Mouse (Mus musculus) CH12.LX (cell line): ENCODE data around the gene Tulp4. TPM values are rescaled to one million over a fixed set of nuclear protein-coding genes. Genes with fewer than 3 reads are reported as not detected.

ENCODE experiments used
- DNase-seq: peaks from one replicate; pipeline ENCODE4 v3.0.0-alpha.2; 2013; ENCODE audit errors: extremely low read depth
- H3K27ac ChIP-seq: 2 replicates; pipeline ENCODE4 v1.5.1; 2012; ENCODE audit warnings: low read depth, mild to moderate bottlenecking, control low read depth, moderate library complexity; ENCODE audit not compliant: insufficient read depth
- H3K27me3 ChIP-seq: replicated peaks from 2 replicates; pipeline ENCODE3; 2012; ENCODE audit warnings: inconsistent platforms
- H3K36me3 ChIP-seq, 2 experiments: replicated peaks in 1 of 2; 2 replicates each; pipeline versions ENCODE3 to v1.6.1; 2012; ENCODE audit warnings: inconsistent platforms in 1 of 2, low read length in 1 of 2, mild to moderate bottlenecking in 1 of 2, mixed read lengths in 1 of 2, moderate library complexity in 1 of 2; ENCODE audit not compliant: control insufficient read depth in 1 of 2, insufficient read depth in 1 of 2
- H3K4me1 ChIP-seq, 2 experiments: 2 replicates each; pipeline ENCODE4 v1.6.1; 2012; ENCODE audit warnings: inconsistent platforms in 1 of 2, moderate library complexity in 1 of 2; ENCODE audit not compliant: insufficient read depth in 2 of 2, control insufficient read depth in 1 of 2
- H3K4me2 ChIP-seq: 2 replicates; pipeline ENCODE4 v1.6.1; 2012; ENCODE audit warnings: low read depth, mild to moderate bottlenecking, control low read depth; ENCODE audit not compliant: poor library complexity, insufficient read depth, severe bottlenecking
- H3K4me3 ChIP-seq, 3 experiments: fragments of 150-350 bp in 1 of 3; sonication (generic) in 1 of 3; replicated peaks in 1 of 3; 2 replicates each; pipeline versions ENCODE3 to v1.5.1; 2011 to 2012; ENCODE audit warnings: low read depth in 2 of 3, low read length in 2 of 3, mild to moderate bottlenecking in 2 of 3, moderate library complexity in 2 of 3, control low read depth in 1 of 3, improper control_type of control experiment in 1 of 3, inconsistent platforms in 1 of 3, mixed read lengths in 1 of 3; ENCODE audit not compliant: poor library complexity in 1 of 3
- H3K79me2 ChIP-seq: replicated peaks from 2 replicates; pipeline ENCODE4 v1.6.1; 2012; ENCODE audit warnings: mild to moderate bottlenecking, moderate library complexity; ENCODE audit not compliant: control insufficient read depth, poor library complexity, insufficient read depth, severe bottlenecking; ENCODE audit errors: extremely low read depth
- H3K9ac ChIP-seq: 2 replicates; pipeline ENCODE4 v1.6.1; 2012; ENCODE audit warnings: low read depth, mild to moderate bottlenecking, control low read depth, moderate library complexity; ENCODE audit not compliant: insufficient read depth
- H3K9me3 ChIP-seq: replicated peaks from 2 replicates; pipeline ENCODE3; 2012; ENCODE audit warnings: low read length, inconsistent platforms, mixed read lengths
- BHLHE40 ChIP-seq: IDR thresholded peaks from 2 replicates; pipeline ENCODE4 v1.6.1; 2011; ENCODE audit warnings: mild to moderate bottlenecking, low read depth, low read length, improper control_type of control experiment
- CHD1 ChIP-seq: IDR thresholded peaks from 2 replicates; pipeline ENCODE4 v1.6.1; 2012; ENCODE audit warnings: low read depth, low read length, improper control_type of control experiment, inconsistent platforms
- CHD2 ChIP-seq: IDR thresholded peaks from 2 replicates; pipeline ENCODE4 v1.6.1; 2011; ENCODE audit warnings: low read length, improper control_type of control experiment
- E2F4 ChIP-seq: IDR thresholded peaks from 2 replicates; pipeline ENCODE4 v1.6.1; 2011; ENCODE audit warnings: low read depth, low read length, improper control_type of control experiment; ENCODE audit not compliant: insufficient replicate concordance
- ELF1 ChIP-seq: IDR thresholded peaks from 2 replicates; pipeline ENCODE4 v1.6.1; 2014; ENCODE audit warnings: low read depth, mild to moderate bottlenecking, inconsistent platforms, low read length, improper control_type of control experiment
- EP300 ChIP-seq: IDR thresholded peaks from 2 replicates; pipeline ENCODE4 v1.6.1; 2011; ENCODE audit warnings: low read length, improper control_type of control experiment
- ETS1 ChIP-seq: conservative IDR thresholded peaks from 2 replicates; pipeline ENCODE4 v1.6.1; 2012; ENCODE audit warnings: low read depth, mild to moderate bottlenecking, inconsistent platforms, low read length, improper control_type of control experiment, moderate library complexity
- GABPA ChIP-seq: IDR thresholded peaks from 2 replicates; pipeline ENCODE4 v1.6.1; 2012; ENCODE audit warnings: low read depth, low read length, improper control_type of control experiment, inconsistent platforms; ENCODE audit not compliant: insufficient replicate concordance
- HCFC1 ChIP-seq: IDR thresholded peaks from 2 replicates; pipeline ENCODE4 v1.6.1; 2012; ENCODE audit warnings: low read depth, mild to moderate bottlenecking, inconsistent platforms, low read length, improper control_type of control experiment
- IRF4 ChIP-seq: IDR thresholded peaks from 2 replicates; pipeline ENCODE4 v1.6.1; 2014; ENCODE audit warnings: low read depth, mild to moderate bottlenecking, inconsistent platforms, low read length, improper control_type of control experiment
- JUND ChIP-seq: conservative IDR thresholded peaks from 2 replicates; pipeline ENCODE4 v1.6.1; 2011; ENCODE audit warnings: low read depth, low read length, improper control_type of control experiment
- KAT2A ChIP-seq: IDR thresholded peaks from 2 replicates; pipeline ENCODE4 v1.6.1; 2012; ENCODE audit warnings: low read length, improper control_type of control experiment, inconsistent platforms; ENCODE audit not compliant: insufficient replicate concordance
- MAZ ChIP-seq: IDR thresholded peaks from 2 replicates; pipeline ENCODE4 v1.6.1; 2012; ENCODE audit warnings: low read depth, mild to moderate bottlenecking, inconsistent platforms, low read length, improper control_type of control experiment, moderate library complexity
- MXI1 ChIP-seq: IDR thresholded peaks from 2 replicates; pipeline ENCODE4 v1.6.1; 2011; ENCODE audit warnings: mild to moderate bottlenecking, low read depth, low read length, improper control_type of control experiment
- MYC ChIP-seq: IDR thresholded peaks from 2 replicates; pipeline ENCODE4 v1.6.1; 2011; ENCODE audit warnings: low read depth, mild to moderate bottlenecking, improper control_type of control experiment, low read length
- PAX5 ChIP-seq: IDR thresholded peaks from 2 replicates; pipeline ENCODE4 v1.6.1; 2012; ENCODE audit warnings: low read length, inconsistent platforms, mixed read lengths
- POLR2A ChIP-seq: IDR thresholded peaks from 2 replicates; pipeline ENCODE4 v1.6.1; 2011; ENCODE audit warnings: low read depth, mild to moderate bottlenecking, improper control_type of control experiment, low read length
- RCOR1 ChIP-seq: conservative IDR thresholded peaks from 2 replicates; pipeline ENCODE4 v1.6.1; 2012; ENCODE audit warnings: low read depth, mild to moderate bottlenecking, inconsistent platforms, low read length, improper control_type of control experiment
- SIN3A ChIP-seq: IDR thresholded peaks from 2 replicates; pipeline ENCODE4 v1.6.1; 2012; ENCODE audit warnings: low read length, improper control_type of control experiment, inconsistent platforms
- SMC3 ChIP-seq: IDR thresholded peaks from 2 replicates; pipeline ENCODE4 v1.6.1; 2011; ENCODE audit warnings: low read depth, low read length, improper control_type of control experiment
- TCF12 ChIP-seq: IDR thresholded peaks from 2 replicates; pipeline ENCODE4 v1.6.1; 2014; ENCODE audit warnings: low read depth, mild to moderate bottlenecking, inconsistent platforms, low read length, improper control_type of control experiment
- UBTF ChIP-seq: IDR thresholded peaks from 2 replicates; pipeline ENCODE4 v1.6.1; 2012; ENCODE audit warnings: low read depth, mild to moderate bottlenecking, inconsistent platforms, low read length, improper control_type of control experiment, moderate library complexity
- USF1 ChIP-seq: IDR thresholded peaks from 2 replicates; pipeline ENCODE4 v1.6.1; 2014; ENCODE audit warnings: low read depth, mild to moderate bottlenecking, inconsistent platforms, low read length, improper control_type of control experiment
- ZC3H11A ChIP-seq: IDR thresholded peaks from 2 replicates; pipeline ENCODE4 v1.6.1; 2012; ENCODE audit warnings: low read depth, mild to moderate bottlenecking, inconsistent platforms, low read length, improper control_type of control experiment
- ZNF384 ChIP-seq: IDR thresholded peaks from 2 replicates; pipeline ENCODE4 v1.6.1; 2012; ENCODE audit warnings: low read depth, low read length, improper control_type of control experiment, inconsistent platforms
- dilution Hi-C: fragments of 300-500 bp; cut with MboI; formaldehyde crosslinking; loops from 2 replicates; pipeline ENCODE4 v1.14.3; 2020; ENCODE audit warnings: low sequenced_read_pairs; ENCODE audit not compliant: extremely low pct_unique_long_range_greater_than_20kb, extremely low pct_ligation_motif_present
- in situ Hi-C: fragments of 300-500 bp; cut with MboI; formaldehyde crosslinking; loops from 3 replicates; pipeline ENCODE4 v1.14.3; 2019; ENCODE audit warnings: low sequenced_read_pairs, low pct_ligation_motif_present, low pct_unique_long_range_greater_than_20kb, mixed read lengths
- polyA plus RNA-seq: library from polyadenylated mRNA; unstranded; fragments of >175 nt; gene quantifications from 2 replicates; pipeline ENCODE4 v1.2.1, GENCODE M21; 2012; ENCODE audit warnings: low read depth; ENCODE audit not compliant: insufficient read length
- total RNA-seq, 2 experiments: library from RNA; depleted of rRNA; stranded (reverse); fragments of 300-350 nt in 1 of 2; fragments of >200 nt in 1 of 2; gene quantifications; 2 replicates each; pipeline ENCODE4 v1.2.3; 2012 to 2014

Tulp4 gene
- total and polyA plus RNA-seq, 3 experiments = 7.8 to 50.7 (median 33.6) TPM

- TF ChIP-seq RCOR1 (no peak), UBTF (no peak), E2F4 (no peak), HCFC1 (no peak), ELF1 (no peak), KAT2A (no peak), PAX5 (no peak), SIN3A (peak; percentile 47; the same call in 1 of the 2 replicates), JUND (no peak), EP300 (peak; percentile 35; the same call in 1 of the 2 replicates), CHD1 (no peak), BHLHE40 (peak; percentile 15; the same call in 1 of the 2 replicates), ZC3H11A (no peak), SMC3 (no peak), CHD2 (no peak), TCF12 (peak; percentile 69; the same call in 1 of the 2 replicates), ETS1 (peak; percentile 77), MXI1 (no peak), IRF4 (0 out of 2 replicates have a peak, but pooled peaks have one; percentile 33), MAZ (no peak), ZNF384 (no peak), MYC (no peak)
- Histone ChIP-seq H3K9ac (no peak overlapping the region), H3K9me3 (peaks cover 2% of the 10 kb centered on the region), H3K4me3 (no peak overlapping the region), H3K27me3 (no peaks in the 10 kb centered on the region), H3K27ac (no peak overlapping the region), H3K4me2 (no peak overlapping the region), H3K79me2 (no peaks in the 10 kb centered on the region), H3K36me3 (peaks cover 13 to 44% of the 10 kb centered on the region in 2 experiments), H3K4me1 (peaks cover 0 to 28% of the 10 kb centered on the region in 2 experiments; a peak in 2 of 4 replicates)
- in situ Hi-C loops (no loop called here), dilution Hi-C loops (no loop called here)
- DNase-seq = peak; percentile 61
These were observed 42.7 kb upstream of the Tulp4 start for GRCm38 (mm10) chr17:6063532-6063931.

GRCm38 (mm10) chr17:6066021-6066420 is 40.2 kb upstream of the Tulp4 start:
- TF ChIP-seq GABPA (no peak), CHD1 (no peak), MYC (no peak), PAX5 (no peak), POLR2A (no peak), JUND (no peak), USF1 (no peak), EP300 (no peak), MXI1 (no peak), SMC3 (no peak), KAT2A (no peak)
- Histone ChIP-seq H3K79me2 (no peaks in the 10 kb centered on the region), H3K4me2 (no peak overlapping the region), H3K9me3 (peaks cover 2% of the 10 kb centered on the region), H3K4me3 (no peak overlapping the region), H3K4me1 (peaks cover 0 to 28% of the 10 kb centered on the region in 2 experiments; a peak in 2 of 4 replicates), H3K36me3 (peaks cover 17 to 46% of the 10 kb centered on the region in 2 experiments), H3K27ac (no peak overlapping the region), H3K27me3 (no peaks in the 10 kb centered on the region), H3K9ac (no peak overlapping the region)
- dilution Hi-C loops = no loop called here
- DNase-seq = no peak
- in situ Hi-C loops = no loop called here
